Mouse (Mus musculus): ENCODE data around the gene Anxa3. TPM values are rescaled to one million over a fixed set of nuclear protein-coding genes. Genes with fewer than 3 reads are reported as not detected.
A peak's percentile ranks its signal among the peaks of the same experiment; 100 is the strongest.

Gene Anxa3
- polyA plus RNA-seq, 1 experiment from 2014 or later = 30.5 TPM

GRCm38 (mm10) chr5:96890367-96890766 is 97.2 kb downstream of the Anxa3 start:
- 66% methylated on average over 5 of the region's 5 CpGs for WGBS
- 0 out of 2 replicates have a peak, but pooled peaks have one; percentile 45 for ATAC-seq (replicated peaks)
- H3K36me3 ChIP-seq (replicated peaks) = no peaks in the 10 kb centered on the region
- H3K9ac ChIP-seq = no peak overlapping the region
- no peaks in the 10 kb centered on the region for H3K9me3 ChIP-seq
- no peak overlapping the region for H3K4me3 ChIP-seq
- no peaks in the 10 kb centered on the region for H3K27me3 ChIP-seq (replicated peaks)
- no peak overlapping the region for H3K4me2 ChIP-seq
- no peaks in the 10 kb centered on the region for H3K4me1 ChIP-seq
- H3K27ac ChIP-seq = no peak overlapping the region

Other genes with a start within 250 kb of the Anxa3 start
- gene Bmp2k, start 204.3 kb downstream of the Anxa3 start, polyA plus RNA-seq (2015; fragmentation: Nextera tagmentation; extraction: Ambion mirVana) = 9.2 and 9.9 TPM in 2 replicates

Data from midbrain, embryonic 15.5 days (tissue).